In the genomic region with DNA sequence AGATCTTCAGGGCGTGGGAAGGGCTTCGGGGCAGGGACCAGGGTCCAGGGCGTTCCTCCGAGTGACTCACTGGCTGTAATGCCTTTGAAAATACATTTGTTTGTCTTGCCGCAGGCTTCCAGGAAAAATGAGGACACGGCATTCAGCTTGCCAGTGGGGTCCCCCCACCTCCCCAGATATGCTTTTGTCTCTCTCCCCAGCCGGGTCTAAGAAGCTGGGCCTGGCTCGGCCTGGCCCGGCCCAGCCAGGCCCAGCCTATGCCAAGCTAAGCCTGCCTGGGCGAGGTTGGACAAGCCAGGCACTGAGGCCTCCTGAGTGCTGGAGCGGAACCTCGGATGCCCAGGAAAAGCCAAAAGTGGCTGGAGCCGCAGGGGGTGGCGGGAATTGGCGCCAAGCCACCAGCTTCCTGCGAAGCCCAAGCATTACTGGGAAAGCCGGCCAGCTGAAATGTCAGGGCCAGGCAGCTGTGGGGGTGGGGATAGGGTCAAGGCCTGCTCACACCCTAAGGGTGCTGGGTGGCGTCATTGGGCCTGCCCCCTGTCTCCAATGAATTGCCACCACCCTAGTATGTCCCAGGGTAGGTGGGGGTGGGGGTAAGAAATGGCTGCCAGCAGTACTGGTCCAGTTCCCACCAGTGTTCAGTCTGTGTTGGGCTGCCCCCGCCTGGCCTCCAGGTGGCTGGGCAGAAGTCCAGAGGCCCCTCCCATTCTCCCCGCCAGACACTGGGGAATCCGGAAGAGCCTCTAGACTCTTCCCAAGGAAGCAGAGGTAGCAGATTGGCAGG, we compare ENCODE assay signal across 9 mouse cellular contexts.
DNase-seq lines count a peak whose midpoint lies in the region; ATAC-seq and TF ChIP-seq lines count a peak whose summit lies in the region.
"Had no signal": no experiment of that assay in that cellular context is flagged by ENCODE, and none has a peak within 500 bp of the region (broad histone marks: within the 10 kb centered on the region; RNA-seq: fewer than 3 reads in every experiment).

No protein-coding gene starts in this region.

- ATAC-seq in forebrain, embryonic 14.5 days = peak; percentile 66
- ATAC-seq in heart, embryonic 15.5 days (replicated peaks; ENCODE audit: insufficient number of reproducible peaks, insufficient read depth, low FRiP score, low read depth) = peak; percentile 80
- peak; percentile 85 for ATAC-seq in lung, embryonic 14.5 days (ENCODE audit: insufficient read depth)

- peak; percentile 93 for DNase-seq in 3T3-L1 (ENCODE audit: low read depth, low spot score)
- DNase-seq in brain, embryonic 14.5 days (ENCODE audit: low read depth) = peak; percentile 86
- DNase-seq in forebrain, embryonic 14.5 days (ENCODE audit: low spot score) = peak; percentile 68
- DNase-seq in kidney, postnatal 14 days = peak; percentile 95
- DNase-seq in lung, embryonic 14.5 days = peak; percentile 91
- DNase-seq in retina, postnatal 1 day = peak; percentile 86
- no peak for DNase-seq in thymus, postnatal 25 days

- TF ChIP-seq CTCF in brain, embryonic 14.5 days (IDR thresholded peaks at IDR 0.05; ENCODE audit: borderline replicate concordance, extremely low read depth, insufficient read depth, insufficient read length) = no peak
- 0 out of 2 replicates have a peak, but pooled peaks have one; percentile 8 for TF ChIP-seq CTCF in lung, embryonic 14.5 days (IDR thresholded peaks at IDR 0.05; ENCODE audit: low read depth)

- H3K4me3 ChIP-seq in forebrain, embryonic 14.5 days (ENCODE audit: low read depth, low read length) = no peak overlapping the region
- no peak overlapping the region for H3K4me3 ChIP-seq in heart, embryonic 15.5 days
- no peak overlapping the region for H3K4me3 ChIP-seq in lung, embryonic 14.5 days (ENCODE audit: low read depth, low read length)

- peaks cover 9% of the 10 kb centered on the region for H3K4me1 ChIP-seq in forebrain, embryonic 14.5 days (ENCODE audit: control insufficient read depth, insufficient read depth, low read length)
- H3K4me1 ChIP-seq in heart, embryonic 15.5 days (replicated peaks) = peaks cover 25% of the 10 kb centered on the region
- peaks cover 11% of the 10 kb centered on the region for H3K4me1 ChIP-seq in lung, embryonic 14.5 days (ENCODE audit: insufficient read depth)

- TF ChIP-seq POLR2A in brain, embryonic 14.5 days (IDR thresholded peaks at IDR 0.05; ENCODE audit: borderline replicate concordance, extremely low read depth, insufficient read depth, insufficient read length, poor library complexity, severe bottlenecking) = no peak

- H3K27me3 ChIP-seq in forebrain, embryonic 14.5 days (replicated peaks; ENCODE audit: control insufficient read depth, insufficient read depth, low read length) = no peaks in the 10 kb centered on the region
- no peaks in the 10 kb centered on the region for H3K27me3 ChIP-seq in heart, embryonic 15.5 days
- no peaks in the 10 kb centered on the region for H3K27me3 ChIP-seq in lung, embryonic 14.5 days (ENCODE audit: insufficient read depth, low read length)

- H3K36me3 ChIP-seq in forebrain, embryonic 14.5 days (ENCODE audit: control insufficient read depth, insufficient read depth, low read length) = peaks cover 80% of the 10 kb centered on the region
- peaks cover 54% of the 10 kb centered on the region for H3K36me3 ChIP-seq in heart, embryonic 15.5 days
- peaks cover 96% of the 10 kb centered on the region for H3K36me3 ChIP-seq in lung, embryonic 14.5 days (ENCODE audit: insufficient read depth)
- H3K36me3 ChIP-seq: G1E had no signal

- no peaks in the 10 kb centered on the region for H3K9me3 ChIP-seq in forebrain, embryonic 14.5 days (replicated peaks; ENCODE audit: control insufficient read depth, low read length)
- H3K9me3 ChIP-seq in heart, embryonic 15.5 days (replicated peaks) = no peaks in the 10 kb centered on the region
- H3K9me3 ChIP-seq in lung, embryonic 14.5 days (ENCODE audit: low read depth, low read length) = no peaks in the 10 kb centered on the region

- 0 out of 2 replicates have a peak overlapping the region, but pooled peaks have one; percentile 29 for H3K9ac ChIP-seq in forebrain, embryonic 14.5 days (ENCODE audit: low read length)
- peak overlapping the region; percentile 18; the same call in 1 of the 2 replicates for H3K9ac ChIP-seq in heart, embryonic 15.5 days
- H3K9ac ChIP-seq in lung, embryonic 14.5 days = peak overlapping the region; percentile 11; the same call in 1 of the 2 replicates

- H3K27ac ChIP-seq in forebrain, embryonic 14.5 days (ENCODE audit: low read depth, low read length) = peak overlapping the region; percentile 77
- peak overlapping the region; percentile 89 for H3K27ac ChIP-seq in heart, embryonic 15.5 days
- H3K27ac ChIP-seq in lung, embryonic 14.5 days (ENCODE audit: low read depth) = peak overlapping the region; percentile 80

- WGBS in forebrain, embryonic 14.5 days = 49% methylated on average over 21 of the region's 21 CpGs
- WGBS in heart, embryonic 15.5 days = 38% methylated on average over 21 of the region's 21 CpGs
- 45% methylated on average over 21 of the region's 21 CpGs for WGBS in lung, embryonic 14.5 days

- no peak overlapping the region for H3K4me2 ChIP-seq in forebrain, embryonic 14.5 days (ENCODE audit: low read length)
- H3K4me2 ChIP-seq in heart, embryonic 15.5 days = 0 out of 2 replicates have a peak overlapping the region, but pooled peaks have one; percentile 13
- H3K4me2 ChIP-seq in lung, embryonic 14.5 days = no peak overlapping the region
